Mouse (Mus musculus) stomach, postnatal 0 days (tissue): ENCODE results near the gene Hapln2. TPM values are rescaled to one million over a fixed set of nuclear protein-coding genes. Genes with fewer than 3 reads are reported as not detected.

Experiments used
- ATAC-seq: fragments of 200-750 bp; cut with Nextera tagmentation; 2 replicates; pipeline ENCODE4 v1.8.0; 2017; ENCODE audit not compliant: low FRiP score, low TSS enrichment
- DNase-seq: peaks from one replicate; pipeline ENCODE4 v3.0.0-alpha.2; 2016; ENCODE audit warnings: low spot score
- H3K27ac ChIP-seq: fragments of 300-500 bp; sonication (generic); replicated peaks from 2 replicates; pipeline ENCODE4 v1.5.1; 2014; ENCODE audit warnings: mild to moderate bottlenecking, control low read depth
- H3K27me3 ChIP-seq: fragments of 300-500 bp; sonication (generic); 2 replicates; pipeline ENCODE4 v1.6.1; 2014; ENCODE audit warnings: low read length; ENCODE audit not compliant: control insufficient read depth, insufficient read depth
- H3K36me3 ChIP-seq: fragments of 300-500 bp; sonication (generic); 2 replicates; pipeline ENCODE4 v1.6.1; 2014; ENCODE audit warnings: low read length, mixed read lengths; ENCODE audit not compliant: control insufficient read depth, insufficient read depth
- H3K4me1 ChIP-seq: fragments of 300-500 bp; sonication (generic); replicated peaks from 2 replicates; pipeline ENCODE4 v1.6.1; 2014; ENCODE audit warnings: antibody characterized with exemption; ENCODE audit not compliant: control insufficient read depth, insufficient read depth
- H3K4me2 ChIP-seq: fragments of 300-500 bp; sonication (generic); replicated peaks from 2 replicates; pipeline ENCODE4 v1.6.1; 2014; ENCODE audit warnings: low read depth, mild to moderate bottlenecking, control low read depth, moderate library complexity
- H3K4me3 ChIP-seq: fragments of 300-500 bp; sonication (generic); 2 replicates; pipeline ENCODE4 v1.5.1; 2014; ENCODE audit warnings: low read depth, low read length, control low read depth
- H3K9ac ChIP-seq: fragments of 300-500 bp; sonication (generic); 2 replicates; pipeline ENCODE4 v1.6.1; 2014; ENCODE audit warnings: mild to moderate bottlenecking, low read length, control low read depth, mixed read lengths
- H3K9me3 ChIP-seq: fragments of 300-500 bp; sonication (generic); 2 replicates; pipeline ENCODE4 v1.6.1; 2016; ENCODE audit warnings: low read length; ENCODE audit not compliant: control insufficient read depth
- CTCF ChIP-seq: IDR thresholded peaks from 2 replicates; pipeline ENCODE4 v1.5.1; 2016; ENCODE audit warnings: antibody characterized with exemption, low read depth, mild to moderate bottlenecking, moderate library complexity
- EP300 ChIP-seq: optimal IDR thresholded peaks from 2 replicates; pipeline ENCODE3; 2016; ENCODE audit warnings: antibody characterized with exemption
- WGBS: fragments of 180-500 bp; shearing (Covaris S2); extraction: QIAGEN DNeasy Blood & Tissue Kit; methylation state at CpG from one replicate; pipeline ENCODE4 v1.1.7; 2014; 5-methylcytosine and 5-hydroxymethylcytosine counted together
- polyA plus RNA-seq: library from polyadenylated mRNA; unstranded; fragments of >200 nt; fragmentation: Nextera tagmentation; extraction: Ambion mirVana; gene quantifications from 2 replicates; pipeline ENCODE4 v1.2.1, GENCODE M21; 2015

The Hapln2 gene
- not detected in 2 replicates for polyA plus RNA-seq

DNA sequence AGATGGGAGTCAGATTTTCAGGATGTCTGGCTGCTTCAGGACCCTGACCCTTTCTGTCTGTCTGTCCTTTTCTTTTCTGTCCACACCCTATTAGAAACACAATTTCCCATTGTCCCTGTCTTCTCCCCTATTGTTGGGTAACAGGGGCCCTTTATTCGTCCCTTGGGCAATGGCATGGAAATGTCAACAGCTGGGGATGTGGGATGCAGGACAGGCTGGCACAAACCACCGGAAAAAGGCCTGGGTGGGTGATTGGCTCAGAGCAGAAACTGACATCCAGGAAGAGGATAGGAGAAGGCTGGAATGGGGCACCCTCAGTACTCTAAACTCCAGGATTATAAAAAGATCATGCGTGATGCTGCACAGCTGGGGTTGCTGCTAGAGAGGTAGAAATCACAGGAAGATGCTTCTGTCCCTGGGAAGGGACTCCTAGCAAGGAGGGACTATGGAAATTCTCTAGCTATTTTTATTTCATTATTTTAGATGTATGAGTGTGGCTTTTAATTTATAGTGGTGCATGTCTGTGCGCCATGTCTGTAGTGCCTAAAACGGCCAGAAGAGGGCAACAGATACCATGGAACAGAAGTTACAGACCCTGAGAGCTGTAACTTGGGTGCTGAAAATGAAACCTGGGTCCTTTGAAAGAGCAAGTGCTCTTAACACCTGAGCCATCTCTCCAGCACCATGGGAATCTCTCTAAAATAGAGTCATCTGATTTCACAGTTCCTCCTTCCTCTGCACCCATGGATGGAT lies at the start of gene Hapln2:
TSS of gene Hapln2 (minus strand) at position 150 of the 753 bp plus-strand sequence.
- Histone ChIP-seq H3K27ac (no peak within 1 kb of the TSS), H3K9ac (no peak within 1 kb of the TSS), H3K4me2 (no peak within 1 kb of the TSS), H3K4me1 (no peaks in the 10 kb centered on the region), H3K27me3 (peaks cover 14% of the 10 kb centered on the region; the same call in 1 of the 2 replicates), H3K36me3 (no peaks in the 10 kb centered on the region), H3K4me3 (no peak within 1 kb of the TSS), H3K9me3 (no peaks in the 10 kb centered on the region)
- no peak for ATAC-seq
- peak; percentile 30 for DNase-seq
- TF ChIP-seq EP300 (no peak), CTCF (peak; percentile 70)
- 54% methylated on average over 5 of the region's 5 CpGs for WGBS

DNA sequence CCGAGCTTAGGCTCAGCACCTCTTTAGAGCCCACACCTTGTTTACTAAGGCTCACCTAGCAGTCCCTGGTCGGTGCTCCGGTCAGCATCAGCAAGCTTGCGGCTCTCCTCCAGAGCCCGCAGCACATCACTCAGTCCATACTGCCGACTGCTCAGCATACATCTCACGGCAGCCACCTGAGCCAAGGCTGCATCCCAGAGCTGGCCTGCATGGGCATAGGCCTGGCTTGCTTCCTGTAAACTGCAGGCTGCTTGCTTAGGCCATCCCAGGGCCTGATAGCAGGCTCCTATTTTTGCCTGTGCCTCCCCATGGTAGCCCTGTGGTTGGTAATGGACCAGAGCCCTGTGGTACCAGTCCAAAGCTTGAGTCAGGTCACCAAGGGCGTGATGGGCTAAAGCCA lies 47.4 kb upstream of the Hapln2 start:
- Histone ChIP-seq H3K27me3 (no peaks in the 10 kb centered on the region), H3K9me3 (no peaks in the 10 kb centered on the region), H3K4me3 (no peak overlapping the region), H3K4me2 (no peak overlapping the region), H3K36me3 (no peaks in the 10 kb centered on the region), H3K4me1 (no peaks in the 10 kb centered on the region), H3K27ac (no peak overlapping the region), H3K9ac (no peak overlapping the region)
- no peak for ATAC-seq
- TF ChIP-seq CTCF = no peak
- TF ChIP-seq EP300 = no peak
- 73% methylated on average over 8 of the region's 8 CpGs for WGBS
- no peak for DNase-seq

DNA sequence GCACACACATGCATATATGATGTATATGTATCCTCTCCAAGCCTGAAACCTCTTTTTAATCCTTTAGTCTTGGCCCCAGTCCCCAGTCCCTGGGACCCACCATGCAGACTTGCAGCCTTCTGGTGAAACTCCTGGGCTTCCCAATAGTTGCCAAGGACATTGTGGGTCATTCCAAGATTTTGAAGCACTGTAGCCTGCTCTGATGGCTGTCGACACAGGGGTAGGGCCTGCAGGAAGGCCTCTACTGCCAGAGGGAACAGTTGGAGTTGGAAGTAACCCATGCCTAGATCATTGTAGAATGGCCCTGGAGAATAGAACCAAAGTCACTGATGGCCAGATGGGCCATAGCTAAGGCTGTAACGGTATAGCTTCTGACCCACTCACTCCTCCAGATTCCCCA lies 47.0 kb upstream of the Hapln2 start:
- Histone ChIP-seq H3K27ac (no peak overlapping the region), H3K9me3 (no peaks in the 10 kb centered on the region), H3K27me3 (no peaks in the 10 kb centered on the region), H3K4me2 (no peak overlapping the region), H3K36me3 (no peaks in the 10 kb centered on the region), H3K4me1 (no peaks in the 10 kb centered on the region), H3K9ac (no peak overlapping the region), H3K4me3 (no peak overlapping the region)
- ATAC-seq (no peak), DNase-seq (no peak)
- 64% methylated on average over 2 of the region's 2 CpGs for WGBS
- TF ChIP-seq CTCF = no peak
- TF ChIP-seq EP300 = no peak

DNA sequence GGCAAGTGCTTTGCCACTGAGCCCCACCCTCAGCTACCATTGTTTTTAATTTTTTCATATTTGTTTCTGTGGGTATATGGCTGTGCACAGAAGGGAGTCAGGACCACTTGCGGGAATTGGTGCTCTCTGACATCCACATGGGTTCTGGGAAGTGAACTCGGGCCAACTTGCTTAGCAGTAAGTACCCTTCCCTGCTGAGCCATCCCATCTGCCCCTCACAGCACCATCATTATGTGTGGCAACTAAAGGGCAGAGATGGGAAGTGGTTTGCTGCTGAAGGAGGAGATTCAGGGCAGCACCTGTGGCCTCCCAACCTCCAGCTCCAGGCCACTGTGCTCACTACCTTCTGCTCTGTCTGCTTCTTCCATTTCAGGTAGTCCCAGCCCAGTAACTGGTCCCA lies 46.2 kb upstream of the Hapln2 start:
- H3K4me2 ChIP-seq = no peak overlapping the region
- no peaks in the 10 kb centered on the region for H3K4me1 ChIP-seq
- no peak for ATAC-seq
- TF ChIP-seq CTCF (no peak), EP300 (no peak)
- H3K36me3 ChIP-seq = no peaks in the 10 kb centered on the region
- no peak for DNase-seq
- H3K9ac ChIP-seq = no peak overlapping the region
- no peaks in the 10 kb centered on the region for H3K27me3 ChIP-seq
- H3K27ac ChIP-seq = no peak overlapping the region
- H3K9me3 ChIP-seq = no peaks in the 10 kb centered on the region
- no peak overlapping the region for H3K4me3 ChIP-seq
- 70% methylated on average over 2 of the region's 2 CpGs for WGBS

DNA sequence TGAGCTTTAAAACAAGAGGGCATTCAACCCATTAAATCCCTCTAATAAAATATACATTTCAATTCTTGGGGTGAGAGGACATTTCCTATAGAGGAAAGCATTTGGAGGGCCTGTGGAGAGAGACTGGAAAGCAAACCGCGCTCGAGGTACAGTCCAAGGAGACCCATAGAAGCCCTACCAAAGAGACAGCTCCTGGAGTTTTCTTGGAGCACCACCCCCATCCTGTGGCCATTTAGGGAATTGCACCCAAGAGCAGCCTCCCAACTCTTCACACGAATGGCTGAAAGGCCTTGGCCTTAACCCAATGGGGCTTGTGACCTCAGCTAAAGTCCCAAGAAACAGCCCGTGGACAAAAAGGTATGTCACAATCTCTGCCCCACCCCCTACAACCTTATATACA lies 44.4 kb upstream of the Hapln2 start:
- no peak overlapping the region for H3K27ac ChIP-seq
- no peak overlapping the region for H3K4me2 ChIP-seq
- TF ChIP-seq EP300 (no peak), CTCF (peak; percentile 95)
- H3K4me3 ChIP-seq = no peak overlapping the region
- no peaks in the 10 kb centered on the region for H3K36me3 ChIP-seq
- peak; percentile 87 for DNase-seq
- no peaks in the 10 kb centered on the region for H3K4me1 ChIP-seq
- H3K9ac ChIP-seq = no peak overlapping the region
- peak; percentile 79 for ATAC-seq
- no peaks in the 10 kb centered on the region for H3K9me3 ChIP-seq
- H3K27me3 ChIP-seq = no peaks in the 10 kb centered on the region
- 0% methylated on average over 5 of the region's 5 CpGs for WGBS

DNA sequence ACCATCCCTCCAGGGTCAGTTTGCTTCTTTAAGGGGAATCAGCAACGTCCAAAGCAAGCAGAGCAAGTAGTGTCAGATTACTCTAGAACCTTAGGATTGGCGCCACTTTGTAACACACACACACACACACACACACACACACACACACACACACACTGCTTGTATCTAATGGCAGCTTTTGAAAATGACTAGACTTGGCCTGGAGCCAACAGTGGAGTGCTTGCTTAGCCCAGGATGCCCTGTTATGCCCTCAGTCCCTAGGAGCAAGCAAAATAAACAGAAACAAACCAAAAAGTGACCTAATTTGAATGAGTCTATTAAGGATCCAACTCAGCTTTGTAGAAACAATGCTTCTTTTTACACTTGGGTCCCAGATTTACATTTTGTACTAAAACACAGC lies 41.0 kb upstream of the Hapln2 start:
- Histone ChIP-seq H3K9ac (no peak overlapping the region), H3K27ac (no peak overlapping the region), H3K27me3 (no peaks in the 10 kb centered on the region), H3K4me1 (no peaks in the 10 kb centered on the region), H3K9me3 (no peaks in the 10 kb centered on the region), H3K4me2 (no peak overlapping the region), H3K4me3 (no peak overlapping the region), H3K36me3 (no peaks in the 10 kb centered on the region)
- ATAC-seq (no peak), DNase-seq (no peak)
- TF ChIP-seq CTCF = no peak
- no peak for TF ChIP-seq EP300
- 17% methylated on average over 2 of the region's 2 CpGs for WGBS
